18 mouse cellular contexts compared by ENCODE assay signal in genomic region chr8:118689849-118690248, GRCm38 (mm10).
"Had no signal": no experiment of that assay in that cellular context is flagged by ENCODE, and none has a peak within 500 bp of the region (broad histone marks: within the 10 kb centered on the region; RNA-seq: fewer than 3 reads in every experiment).

No protein-coding gene starts in this region.

- H3K36me3 ChIP-seq: midbrain, embryonic 13.5 days; midbrain, embryonic 15.5 days; neural tube, embryonic 13.5 days; neural tube, embryonic 15.5 days had no signal

- H3K4me1 ChIP-seq: midbrain, embryonic 15.5 days; neural tube, embryonic 15.5 days had no signal

- H3K9ac ChIP-seq: lung, embryonic 14.5 days; midbrain, embryonic 13.5 days; midbrain, embryonic 15.5 days; neural tube, embryonic 13.5 days; neural tube, embryonic 15.5 days had no signal

- DNase-seq: lung, adult 18-20 months; lung, embryonic 14.5 days; lung, postnatal 10 days; lung, postnatal 4 days; retina, postnatal 1 day; right cerebral cortex, adult 18-20 months; right cerebral cortex, postnatal 25 days; right cerebral cortex, postnatal 4 days; spleen, adult 18-20 months; thymus, adult 18-20 months; thymus, postnatal 14 days; thymus, postnatal 36 days had no signal

- H3K27me3 ChIP-seq: midbrain, embryonic 13.5 days; midbrain, embryonic 15.5 days; neural tube, embryonic 13.5 days; neural tube, embryonic 15.5 days had no signal

- ATAC-seq: midbrain, embryonic 13.5 days; midbrain, embryonic 15.5 days had no signal

- H3K4me2 ChIP-seq: lung, embryonic 14.5 days; midbrain, embryonic 11.5 days; midbrain, embryonic 13.5 days; midbrain, embryonic 15.5 days; neural tube, embryonic 13.5 days; neural tube, embryonic 15.5 days had no signal

- H3K4me3 ChIP-seq: midbrain, embryonic 13.5 days; midbrain, embryonic 15.5 days; myocyte; neural tube, embryonic 13.5 days; neural tube, embryonic 15.5 days had no signal

- H3K27ac ChIP-seq: midbrain, embryonic 13.5 days; midbrain, embryonic 15.5 days; neural tube, embryonic 13.5 days; neural tube, embryonic 15.5 days had no signal

- H3K9me3 ChIP-seq: midbrain, embryonic 13.5 days; midbrain, embryonic 15.5 days; neural tube, embryonic 13.5 days; neural tube, embryonic 15.5 days had no signal
